Mouse (Mus musculus): ENCODE data around the gene Fam83c.
A peak's percentile ranks its signal among the peaks of the same experiment; 100 is the strongest.
"Not testable (repeated sequence)": the region's sequence is repeated elsewhere in the genome, so short reads cannot be mapped to it uniquely, and the experiment has no call there.

GRCm38 (mm10) chr2:155832087-155832486, 2.6 kb downstream of the Fam83c start:
- TF ChIP-seq CTCF (IDR thresholded peaks at IDR 0.05), result peak; percentile 44
- TF ChIP-seq EP300 (IDR thresholded peaks at IDR 0.05), result not testable (repeated sequence)
